Mouse (Mus musculus) cerebellum, postnatal 4 days (tissue): ENCODE measurements around the gene Zc3h8.

ENCODE experiments used
- DNase-seq, 2 experiments: peaks; one replicate each; pipeline ENCODE4 v3.0.0; 2022; ENCODE audit warnings: low spot score in 2 of 2, mixed read lengths in 1 of 2

Zc3h8 gene

DNA sequence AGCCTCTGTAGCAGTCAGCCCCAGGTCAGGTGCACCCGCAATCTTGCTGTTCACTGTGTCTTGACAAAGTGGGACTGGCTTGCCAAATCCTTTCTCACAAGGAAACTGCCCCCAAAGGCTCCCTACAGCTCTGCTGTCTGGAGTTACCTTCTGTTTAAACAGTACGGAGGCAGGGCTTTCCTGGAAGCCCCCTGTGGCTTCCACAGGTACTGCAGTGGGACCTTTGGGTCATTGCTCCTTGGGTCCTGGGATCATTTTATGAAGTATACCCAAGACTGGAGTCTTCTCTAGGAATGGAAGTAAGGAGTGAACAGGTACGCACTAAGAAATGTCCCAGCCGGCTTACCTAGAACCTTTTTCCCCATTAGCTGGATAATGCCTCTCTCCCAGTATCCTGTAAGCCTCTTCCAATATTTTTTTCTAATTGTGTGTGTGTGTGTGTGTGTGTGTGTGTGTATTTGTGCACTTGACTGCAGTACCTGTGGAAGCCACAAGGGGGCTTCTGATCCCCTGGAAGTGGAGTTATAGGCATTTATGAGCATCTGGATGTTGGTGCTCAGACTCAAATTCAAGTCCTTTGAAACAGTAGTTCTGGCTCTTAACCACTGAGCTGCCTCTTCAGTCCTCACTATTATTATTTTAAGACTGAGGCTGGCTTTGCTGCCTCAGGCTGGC, 53.1 kb downstream of the Zc3h8 start:
- no peak for DNase-seq

DNA sequence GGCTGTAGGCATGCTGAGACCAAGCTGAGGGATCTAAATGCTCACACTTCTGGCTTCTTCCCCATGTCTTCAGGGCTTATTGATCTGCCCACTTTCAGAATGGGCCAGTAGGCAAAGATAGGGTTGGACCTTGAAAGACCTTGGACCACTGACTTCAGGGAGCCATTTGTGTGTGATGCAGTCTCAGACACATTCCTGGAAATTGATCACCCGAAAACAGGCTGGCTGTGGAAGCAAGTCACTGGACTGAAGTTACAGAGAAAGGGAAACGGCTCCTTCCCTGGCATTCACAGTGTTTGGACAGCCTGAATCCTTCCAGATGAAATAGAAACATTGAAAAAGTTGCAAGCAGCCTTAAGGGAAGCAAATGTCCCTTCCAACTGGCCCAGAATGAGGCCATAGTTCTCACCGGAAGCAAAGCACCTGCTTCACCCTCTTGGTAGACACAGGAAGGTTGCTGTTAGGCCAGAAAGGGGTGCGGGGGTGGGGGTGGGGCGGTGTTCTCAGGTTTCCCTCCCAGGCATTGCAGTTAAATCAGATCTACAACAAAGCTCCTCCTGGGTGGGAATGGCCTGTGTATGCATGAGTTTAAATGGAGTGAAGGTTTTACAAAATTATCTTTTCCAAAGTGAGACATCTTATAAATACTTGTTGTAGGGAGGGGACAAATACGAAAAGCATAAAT, 55.9 kb downstream of the Zc3h8 start:
- DNase-seq, result no peak

- DNase-seq, result no peak
Observed at GRCm38 (mm10) chr2:128885225-128885811, 58.6 kb downstream of the Zc3h8 start.

DNA sequence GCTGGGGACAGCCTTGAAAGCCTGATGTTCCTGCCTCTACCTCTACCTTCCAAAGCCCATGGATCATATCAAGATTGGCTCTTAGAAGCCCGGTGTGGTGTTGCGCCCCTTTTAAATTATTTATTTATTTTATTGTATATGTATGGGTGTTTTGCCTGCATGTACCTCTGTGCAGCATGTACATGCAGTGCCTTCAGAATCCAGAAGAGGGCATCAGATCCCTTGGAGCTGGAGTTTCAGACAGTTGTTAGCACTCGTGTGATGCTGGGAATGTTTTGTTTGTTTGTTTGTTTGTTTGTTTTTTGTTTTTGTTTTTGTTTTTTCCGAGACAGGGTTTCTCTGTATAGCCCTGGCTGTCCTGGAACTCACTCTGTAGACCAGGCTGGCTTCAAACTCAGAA, 62.6 kb downstream of the Zc3h8 start:
- DNase-seq, result no peak
